In genomic region chr10:115323295-115323694, GRCm38 (mm10) we compare ENCODE assay signal across 9 mouse cellular contexts. TPM values are rescaled to one million over a fixed set of nuclear protein-coding genes. Genes with fewer than 3 reads are reported as not detected.
A peak's percentile ranks its signal among the peaks of the same experiment; 100 is the strongest.
DNase-seq lines count a peak whose midpoint lies in the region; ATAC-seq lines count a peak whose summit lies in the region.
"Had no signal": no experiment of that assay in that cellular context is flagged by ENCODE, and none has a peak within 500 bp of the region (broad histone marks: within the 10 kb centered on the region; RNA-seq: fewer than 3 reads in every experiment).

No protein-coding gene starts in this region.

- no peak overlapping the region for H3K4me3 ChIP-seq in neural tube, embryonic 15.5 days (replicated peaks)
- H3K4me3 ChIP-seq in forebrain, embryonic 15.5 days = no peak overlapping the region
- H3K4me3 ChIP-seq: erythroblast, embryonic 14.5 days had no signal

- no peak overlapping the region for H3K4me2 ChIP-seq in neural tube, embryonic 15.5 days
- no peak overlapping the region for H3K4me2 ChIP-seq in forebrain, embryonic 15.5 days (replicated peaks)

- ATAC-seq in neural tube, embryonic 15.5 days (ENCODE audit: low FRiP score) = no peak
- ATAC-seq in cerebellum, adult (ENCODE audit: insufficient number of reproducible peaks, low FRiP score, low TSS enrichment) = peak; percentile 77
- ATAC-seq in forebrain, embryonic 15.5 days (replicated peaks) = 0 out of 2 replicates have a peak, but pooled peaks have one; percentile 29

- WGBS in neural tube, embryonic 15.5 days = 8% methylated on average over 6 of the region's 6 CpGs
- 8% methylated on average over 6 of the region's 6 CpGs for WGBS in forebrain, embryonic 15.5 days

- no peak overlapping the region for H3K27ac ChIP-seq in neural tube, embryonic 15.5 days (replicated peaks)
- H3K27ac ChIP-seq in forebrain, embryonic 15.5 days (replicated peaks) = no peak overlapping the region

- H3K9me3 ChIP-seq in neural tube, embryonic 15.5 days (replicated peaks) = no peaks in the 10 kb centered on the region
- no peaks in the 10 kb centered on the region for H3K9me3 ChIP-seq in forebrain, embryonic 15.5 days

- 0 out of 2 replicates have a peak, but pooled peaks cover 2% of the 10 kb centered on the region for H3K4me1 ChIP-seq in neural tube, embryonic 15.5 days
- H3K4me1 ChIP-seq in forebrain, embryonic 15.5 days = no peaks in the 10 kb centered on the region

- DNase-seq in neural tube, embryonic 10.5 days (ENCODE audit: extremely low spot score, low spot score) = peak; percentile 70
- DNase-seq in hindlimb bud, embryonic 11.5 days (ENCODE audit: extremely low spot score, low read depth, low spot score) = peak; percentile 52
- DNase-seq in left cerebral cortex, postnatal 4 days = peak; percentile 66
- peak; percentile 51 to 74 for DNase-seq in natural killer cell, adult 2 months (ENCODE audit: low spot score in 2 of 2)
- DNase-seq in testis, postnatal 14 days (ENCODE audit: low spot score) = peak; percentile 26

- H3K27me3 ChIP-seq in neural tube, embryonic 15.5 days (replicated peaks) = no peaks in the 10 kb centered on the region
- 0 out of 2 replicates have a peak, but pooled peaks cover 5% of the 10 kb centered on the region for H3K27me3 ChIP-seq in forebrain, embryonic 15.5 days

- no peak overlapping the region for H3K9ac ChIP-seq in neural tube, embryonic 15.5 days (replicated peaks)
- no peak overlapping the region for H3K9ac ChIP-seq in forebrain, embryonic 15.5 days (replicated peaks)

- no peaks in the 10 kb centered on the region for H3K36me3 ChIP-seq in neural tube, embryonic 15.5 days
- H3K36me3 ChIP-seq in forebrain, embryonic 15.5 days = no peaks in the 10 kb centered on the region

- intact Hi-C loops in left cerebral cortex, postnatal 4 days (cut with DNase I) = loop anchor here (10.0 kb wide), 1 partner anchor 872 kb away; no protein-coding TSS in a partner anchor

RNA-seq across cellular contexts. Expression of gene Rab21, which starts 7.9 kb away (rescaled TPM):
- polyA plus RNA-seq in neural tube, embryonic 15.5 days (2015; fragmentation: Nextera tagmentation; extraction: Ambion mirVana) = 7.0 and 9.6 TPM in 2 replicates
- polyA plus RNA-seq in forebrain, embryonic 15.5 days (2015; fragmentation: Nextera tagmentation; extraction: Ambion mirVana) = 5.6 and 8.5 TPM in 2 replicates
- total RNA-seq in left cerebral cortex, postnatal 4 days (2021) = 10 to 100 TPM; 42.0 to 43.0 TPM

RNA-seq across cellular contexts. Expression of gene Tmem19, which starts 39.0 kb away (rescaled TPM):
- polyA plus RNA-seq in neural tube, embryonic 15.5 days (2015; fragmentation: Nextera tagmentation; extraction: Ambion mirVana) = 31.6 and 32.0 TPM in 2 replicates
- polyA plus RNA-seq in forebrain, embryonic 15.5 days (2015; fragmentation: Nextera tagmentation; extraction: Ambion mirVana) = 38.8 and 40.5 TPM in 2 replicates
- 10 to 100 TPM; 40.6 to 45.3 TPM for total RNA-seq in left cerebral cortex, postnatal 4 days (2021)
